Mouse (Mus musculus) midbrain, embryonic 16.5 days (tissue): Measurements from ENCODE around the gene Igsf6. TPM values are rescaled to one million over a fixed set of nuclear protein-coding genes. Genes with fewer than 3 reads are reported as not detected.
"Not testable (repeated sequence)": the region's sequence is repeated elsewhere in the genome, so short reads cannot be mapped to it uniquely, and the experiment has no call there.

ENCODE experiments used
- ATAC-seq: fragments of 200-750 bp; cut with Nextera tagmentation; 2 replicates; pipeline ENCODE4 v1.8.0; 2017; ENCODE audit warnings: moderate TSS enrichment
- H3K27ac ChIP-seq: fragments of 300-500 bp; sonication (generic); 2 replicates; pipeline ENCODE4 v1.5.1; 2014; ENCODE audit warnings: mild to moderate bottlenecking, low read length, mixed read lengths
- H3K27me3 ChIP-seq: fragments of 300-500 bp; sonication (generic); 2 replicates; pipeline ENCODE4 v1.6.1; 2014; ENCODE audit warnings: low read depth, low read length, mixed read lengths; ENCODE audit not compliant: control insufficient read depth, insufficient read depth
- H3K36me3 ChIP-seq: fragments of 300-500 bp; sonication (generic); 2 replicates; pipeline ENCODE4 v1.6.1; 2014; ENCODE audit warnings: mild to moderate bottlenecking, low read length, moderate library complexity, mixed read lengths; ENCODE audit not compliant: control insufficient read depth, insufficient read depth
- H3K4me1 ChIP-seq: fragments of 300-500 bp; sonication (generic); 2 replicates; pipeline ENCODE4 v1.6.1; 2014; ENCODE audit warnings: mild to moderate bottlenecking, low read length, mixed read lengths; ENCODE audit not compliant: control insufficient read depth, insufficient read depth
- H3K4me2 ChIP-seq: fragments of 300-500 bp; sonication (generic); 2 replicates; pipeline ENCODE4 v1.6.1; 2014; ENCODE audit warnings: mild to moderate bottlenecking, low read length, mixed read lengths
- H3K4me3 ChIP-seq: fragments of 300-500 bp; sonication (generic); 2 replicates; pipeline ENCODE4 v1.5.1; 2014; ENCODE audit warnings: low read depth, mild to moderate bottlenecking, low read length, moderate library complexity, mixed read lengths
- H3K9ac ChIP-seq: fragments of 300-500 bp; sonication (generic); 2 replicates; pipeline ENCODE4 v1.6.1; 2014; ENCODE audit warnings: low read depth, low read length, mixed read lengths
- H3K9me3 ChIP-seq: fragments of 300-500 bp; sonication (generic); replicated peaks from 2 replicates; pipeline ENCODE4 v1.6.1; 2014; ENCODE audit warnings: mild to moderate bottlenecking, low read length, mixed read lengths; ENCODE audit not compliant: control insufficient read depth, poor library complexity, severe bottlenecking
- WGBS: fragments of 180-500 bp; shearing (Covaris S2); extraction: QIAGEN DNeasy Blood & Tissue Kit; methylation state at CpG from one replicate; pipeline ENCODE4 v1.1.7; 2014; 5-methylcytosine and 5-hydroxymethylcytosine counted together
- polyA plus RNA-seq: library from polyadenylated mRNA; unstranded; fragments of >200 nt; fragmentation: Nextera tagmentation; extraction: Ambion mirVana; gene quantifications from 2 replicates; pipeline ENCODE4 v1.2.1, GENCODE M21; 2015

Igsf6 gene
- polyA plus RNA-seq, 1 experiment from 2014 or later = 0.67 TPM

GRCm38 (mm10) chr7:121044251-121044650 lies 30.1 kb downstream of the Igsf6 start:
- H3K4me1 ChIP-seq = peaks cover 5% of the 10 kb centered on the region; the same call in 1 of the 2 replicates
- H3K27ac ChIP-seq = no peak overlapping the region
- no peak overlapping the region for H3K4me2 ChIP-seq
- no peak overlapping the region for H3K9ac ChIP-seq
- no peaks in the 10 kb centered on the region for H3K27me3 ChIP-seq
- H3K9me3 ChIP-seq = no peaks in the 10 kb centered on the region
- H3K4me3 ChIP-seq = no peak overlapping the region
- 97% methylated on average over 1 of the region's 1 CpGs for WGBS
- no peak for ATAC-seq
- H3K36me3 ChIP-seq = no peaks in the 10 kb centered on the region

GRCm38 (mm10) chr7:121043510-121043909 lies 30.9 kb downstream of the Igsf6 start:
- Histone ChIP-seq H3K27ac (no peak overlapping the region), H3K4me1 (peaks cover 5% of the 10 kb centered on the region; the same call in 1 of the 2 replicates), H3K4me2 (no peak overlapping the region), H3K9ac (no peak overlapping the region), H3K36me3 (no peaks in the 10 kb centered on the region), H3K27me3 (no peaks in the 10 kb centered on the region), H3K9me3 (no peaks in the 10 kb centered on the region), H3K4me3 (no peak overlapping the region)
- WGBS = 100% methylated on average over 1 of the region's 1 CpGs
- no peak for ATAC-seq

DNA sequence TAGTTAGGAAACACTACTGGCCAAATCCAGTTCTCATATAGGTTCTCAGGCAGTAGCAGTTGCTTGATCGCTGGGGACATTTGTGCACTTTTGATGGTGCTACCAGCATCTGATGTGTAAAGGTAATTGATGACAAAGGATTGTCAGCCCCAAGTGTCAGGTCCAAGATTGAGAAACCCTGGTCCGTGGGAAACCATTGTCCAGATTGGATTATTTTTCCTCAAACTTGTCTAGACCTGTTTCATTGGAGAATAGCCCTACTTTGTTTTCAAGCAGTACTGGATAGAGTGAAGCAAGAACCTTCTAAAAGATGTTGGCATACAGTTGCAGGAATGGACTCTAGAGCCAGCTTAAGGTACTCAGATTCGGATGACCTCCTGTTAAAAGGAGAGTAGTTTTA lies 31.4 kb downstream of the Igsf6 start:
- Histone ChIP-seq H3K9me3 (no peaks in the 10 kb centered on the region), H3K4me3 (no peak overlapping the region), H3K27ac (no peak overlapping the region), H3K4me1 (peaks cover 7% of the 10 kb centered on the region), H3K36me3 (no peaks in the 10 kb centered on the region), H3K27me3 (no peaks in the 10 kb centered on the region), H3K4me2 (no peak overlapping the region), H3K9ac (no peak overlapping the region)
- 96% methylated on average over 3 of the region's 3 CpGs for WGBS
- no peak for ATAC-seq

GRCm38 (mm10) chr7:121041989-121042388 lies 32.4 kb downstream of the Igsf6 start:
- H3K9me3 ChIP-seq = no peaks in the 10 kb centered on the region
- 79% methylated on average over 1 of the region's 1 CpGs for WGBS
- no peaks in the 10 kb centered on the region for H3K27me3 ChIP-seq
- H3K4me2 ChIP-seq = no peak overlapping the region
- H3K36me3 ChIP-seq = no peaks in the 10 kb centered on the region
- H3K27ac ChIP-seq = no peak overlapping the region
- H3K9ac ChIP-seq = no peak overlapping the region
- H3K4me1 ChIP-seq = peaks cover 17% of the 10 kb centered on the region
- no peak for ATAC-seq
- no peak overlapping the region for H3K4me3 ChIP-seq

GRCm38 (mm10) chr7:121040595-121040994 lies 33.8 kb downstream of the Igsf6 start:
- no peak overlapping the region for H3K4me3 ChIP-seq
- H3K27ac ChIP-seq = no peak overlapping the region
- H3K9me3 ChIP-seq = no peaks in the 10 kb centered on the region
- no peak overlapping the region for H3K4me2 ChIP-seq
- H3K36me3 ChIP-seq = no peaks in the 10 kb centered on the region
- no peaks in the 10 kb centered on the region for H3K27me3 ChIP-seq
- no peak for ATAC-seq
- WGBS = 95% methylated on average over 4 of the region's 4 CpGs
- H3K4me1 ChIP-seq = peaks cover 28% of the 10 kb centered on the region
- no peak overlapping the region for H3K9ac ChIP-seq

DNA sequence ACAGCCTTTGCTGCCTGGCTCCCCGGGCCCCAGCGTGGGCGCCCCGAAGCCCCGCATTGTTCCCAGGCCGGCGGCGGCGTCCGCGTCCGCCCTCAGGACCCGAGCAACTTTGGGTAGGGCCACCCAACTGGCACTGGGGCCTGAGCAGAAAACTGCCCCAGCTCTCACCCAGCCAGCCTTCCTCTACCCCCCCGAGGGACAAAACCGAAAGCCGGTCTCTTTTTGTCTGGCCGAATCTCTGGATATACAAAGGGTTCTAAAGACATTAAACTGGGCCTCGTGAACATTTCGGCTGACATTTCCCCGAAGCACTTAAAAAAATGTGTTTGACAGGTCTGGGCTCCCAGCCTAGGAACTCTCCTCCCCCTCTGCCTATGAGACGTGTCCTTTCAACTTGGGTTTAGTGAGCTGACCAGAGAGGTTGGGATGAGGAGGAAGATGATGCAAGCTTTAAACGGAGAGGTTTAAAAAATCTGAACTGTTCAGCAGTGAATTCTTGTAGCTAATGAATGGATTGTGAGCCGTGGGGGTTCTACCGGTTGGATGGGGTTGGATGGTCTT lies 39.1 kb downstream of the Igsf6 start:
- Histone ChIP-seq H3K9me3 (no peaks in the 10 kb centered on the region), H3K9ac (peak overlapping the region; percentile 99), H3K27ac (peak overlapping the region; percentile 99), H3K4me3 (peak overlapping the region; percentile 98), H3K27me3 (peaks cover 4% of the 10 kb centered on the region), H3K4me1 (peaks cover 28% of the 10 kb centered on the region), H3K4me2 (peak overlapping the region; percentile 63), H3K36me3 (no peaks in the 10 kb centered on the region)
- under 1% methylated on average over 23 of the region's 24 CpGs for WGBS
- peak; percentile 50 for ATAC-seq

DNA sequence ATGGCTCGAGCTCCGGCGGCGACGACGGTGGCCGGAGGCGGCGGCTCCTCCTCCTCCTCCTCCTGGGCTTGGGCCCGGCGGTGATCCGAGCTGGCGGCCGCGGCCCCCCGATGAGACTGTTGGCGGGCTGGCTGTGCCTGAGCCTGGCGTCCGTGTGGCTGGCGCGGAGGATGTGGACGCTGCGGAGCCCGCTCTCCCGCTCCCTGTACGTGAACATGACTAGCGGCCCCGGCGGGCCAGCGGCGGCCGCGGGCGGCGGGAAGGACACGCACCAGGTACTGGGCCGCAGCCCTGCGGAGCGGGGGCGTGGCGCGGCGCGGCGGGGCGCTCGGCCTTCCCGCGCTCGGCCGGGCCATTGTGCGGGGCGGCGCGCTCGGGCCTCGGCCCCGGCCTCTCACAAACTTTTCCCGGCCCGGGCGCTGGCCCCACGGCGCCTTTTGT lies 39.7 kb downstream of the Igsf6 start:
- Histone ChIP-seq H3K4me2 (peak overlapping the region; percentile 63), H3K4me3 (peak overlapping the region; percentile 98), H3K9me3 (no peaks in the 10 kb centered on the region), H3K27me3 (peaks cover 4% of the 10 kb centered on the region), H3K36me3 (no peaks in the 10 kb centered on the region), H3K27ac (peak overlapping the region; percentile 99), H3K4me1 (peaks cover 28% of the 10 kb centered on the region), H3K9ac (peak overlapping the region; percentile 99)
- peak; percentile 88 for ATAC-seq
- WGBS = 2% methylated on average over 34 of the region's 63 CpGs

DNA sequence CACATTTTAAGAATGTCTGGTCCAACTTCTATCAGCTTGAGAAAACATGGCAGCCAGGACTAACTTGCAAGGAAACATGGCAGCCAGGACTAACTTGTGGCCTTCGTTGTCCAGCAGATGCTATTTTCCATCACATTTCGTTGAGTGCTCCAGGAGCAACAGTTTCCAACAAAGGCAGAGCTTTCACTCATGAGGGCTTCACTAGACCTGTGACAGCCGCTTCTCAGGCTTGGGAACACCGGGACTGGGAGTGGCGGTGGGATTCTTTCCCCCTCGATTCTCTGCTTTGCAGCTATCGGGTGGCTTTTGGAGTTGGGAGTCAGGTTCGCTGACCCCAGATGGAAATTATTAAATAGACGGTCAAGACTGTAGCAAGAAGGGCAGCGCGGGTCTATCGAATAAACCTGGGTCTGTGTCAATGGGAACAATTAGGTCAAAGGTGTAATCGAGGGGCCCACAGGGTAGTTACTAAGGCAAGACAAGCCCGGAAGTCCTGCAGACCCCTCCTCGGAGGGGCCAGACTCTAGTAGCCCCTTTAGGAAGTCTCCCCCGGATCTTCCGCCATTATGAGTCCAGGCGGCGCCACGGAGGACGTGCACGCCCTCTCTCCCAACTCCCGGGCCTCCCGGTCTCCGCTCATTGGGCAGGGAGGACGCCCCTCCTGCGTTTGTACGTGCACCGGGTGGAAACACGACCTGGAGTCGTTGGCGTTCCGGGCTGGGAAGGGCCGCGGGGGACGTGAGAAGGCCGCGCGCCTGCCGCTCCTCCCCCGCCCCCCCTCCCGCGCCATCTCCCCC lies 40.3 kb downstream of the Igsf6 start, which contains the start of gene Mettl9:
Mettl9 (plus strand) TSS at position 590 of the 797 bp plus-strand sequence.
- Histone ChIP-seq H3K4me3 (peak within 1 kb of the TSS; percentile 98), H3K27me3 (peaks cover 4% of the 10 kb centered on the region), H3K27ac (peak within 1 kb of the TSS; percentile 99), H3K36me3 (no peaks in the 10 kb centered on the region), H3K4me1 (peaks cover 28% of the 10 kb centered on the region), H3K9ac (peak within 1 kb of the TSS; percentile 99), H3K4me2 (peak within 1 kb of the TSS; percentile 79), H3K9me3 (no peaks in the 10 kb centered on the region)
- peak; percentile 98 for ATAC-seq
- WGBS = 2% methylated on average over 29 of the region's 43 CpGs

- not testable (repeated sequence) for H3K9ac ChIP-seq, H3K4me1 ChIP-seq, ATAC-seq
Observed at GRCm38 (mm10) chr7:121029947-121030346, 44.4 kb downstream of the Igsf6 start.

More at GRCm38 (mm10) chr7:121029947-121030346, 44.4 kb downstream of the Igsf6 start:
- not testable (repeated sequence) for H3K4me2 ChIP-seq, H3K27me3 ChIP-seq, H3K36me3 ChIP-seq, H3K27ac ChIP-seq, H3K9me3 ChIP-seq, H3K4me3 ChIP-seq
